Mouse (Mus musculus) mesoderm, embryonic 11.5 days (tissue): Measurements from ENCODE around the gene AW549877.
A peak's percentile ranks its signal among the peaks of the same experiment; 100 is the strongest.

Source experiments
- DNase-seq: peaks from one replicate; pipeline ENCODE4 v3.0.0-alpha.2; 2012; ENCODE audit warnings: low read depth, low spot score

AW549877 gene

DNA sequence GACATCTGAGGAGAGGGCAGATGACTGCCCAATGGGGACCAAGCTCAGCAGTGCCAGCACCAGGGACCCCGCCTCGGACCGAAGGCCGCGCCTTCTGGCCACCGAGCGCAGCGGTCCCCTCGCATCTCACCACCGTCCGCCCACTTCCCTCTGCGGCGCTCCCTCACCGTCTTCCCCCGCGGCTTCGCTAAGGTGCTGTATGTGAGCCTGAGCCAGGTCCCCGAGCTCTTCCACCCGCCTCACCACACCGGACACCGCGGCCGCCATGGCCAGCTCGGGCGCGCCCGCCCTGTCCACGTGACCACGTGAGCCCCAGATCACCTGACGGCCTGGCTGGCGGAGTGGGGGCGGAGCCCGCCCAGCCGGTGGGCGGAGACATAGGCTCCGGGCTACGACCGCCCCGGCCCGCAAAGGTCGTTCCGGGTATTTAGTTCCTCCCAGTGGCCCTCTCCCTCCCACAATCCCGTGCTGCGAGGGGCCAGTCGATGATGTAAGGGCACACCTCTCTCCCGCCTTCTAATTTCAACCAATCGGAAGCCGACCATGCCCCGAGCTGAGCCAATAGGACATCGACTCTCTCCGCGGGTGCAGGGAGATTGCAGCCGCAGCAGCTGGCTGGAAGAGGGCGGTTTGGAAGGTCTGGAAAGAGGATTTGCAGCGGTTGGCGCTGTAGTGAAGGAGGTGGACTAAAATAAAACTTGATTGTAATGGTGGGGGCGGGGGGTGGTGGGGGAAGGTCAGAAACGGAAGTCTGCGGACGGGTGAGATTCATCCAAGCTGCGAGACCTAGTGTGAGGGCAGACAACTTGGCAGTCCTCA lies at the start of gene AW549877:
AW549877 (minus strand) TSS at position 297 of the 819 bp plus-strand sequence.
- peak; percentile 99 for DNase-seq

DNA sequence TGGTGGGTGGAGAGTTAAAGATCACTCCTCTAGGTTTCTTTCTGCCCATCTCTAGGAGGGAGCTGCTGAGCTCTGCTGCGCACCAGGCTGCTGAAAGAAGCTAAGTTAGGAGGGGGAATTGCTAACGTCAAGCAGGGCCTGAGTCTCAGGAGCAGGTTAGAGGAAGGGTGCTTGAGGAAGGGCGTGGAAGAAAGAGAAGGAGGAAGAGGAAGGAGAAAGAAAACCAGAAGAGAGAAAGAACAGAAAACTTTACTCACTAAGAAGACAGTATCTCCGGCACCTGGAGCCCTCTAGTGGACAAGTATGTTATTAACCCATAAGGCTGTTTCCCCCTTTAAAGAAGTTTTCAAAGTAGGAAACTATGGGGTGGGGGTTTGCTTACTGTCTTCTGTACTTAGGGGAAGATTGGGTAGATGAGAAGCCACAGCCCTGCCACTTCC lies 47.5 kb upstream of the AW549877 start:
- DNase-seq, result peak; percentile 41

DNA sequence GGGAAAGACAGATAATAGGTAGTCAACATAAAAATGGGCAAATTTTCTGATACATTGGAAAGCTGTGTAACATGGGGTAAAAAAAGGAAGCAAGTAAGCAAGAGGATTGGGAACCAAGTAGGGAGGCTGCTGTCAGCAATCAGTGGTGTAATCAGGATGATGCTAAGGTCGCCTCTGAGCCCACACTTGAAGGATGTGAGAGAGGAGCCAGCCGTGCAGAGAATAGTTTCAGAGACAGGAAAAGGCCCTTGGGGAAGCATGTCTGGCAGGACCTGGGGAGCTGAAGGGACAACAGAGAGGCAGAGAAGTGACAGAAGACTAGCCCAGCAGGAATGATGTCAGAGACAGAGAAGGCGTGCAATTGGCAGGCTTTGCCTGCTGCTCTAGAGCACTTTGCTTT lies 46.9 kb upstream of the AW549877 start:
- no peak for DNase-seq

DNA sequence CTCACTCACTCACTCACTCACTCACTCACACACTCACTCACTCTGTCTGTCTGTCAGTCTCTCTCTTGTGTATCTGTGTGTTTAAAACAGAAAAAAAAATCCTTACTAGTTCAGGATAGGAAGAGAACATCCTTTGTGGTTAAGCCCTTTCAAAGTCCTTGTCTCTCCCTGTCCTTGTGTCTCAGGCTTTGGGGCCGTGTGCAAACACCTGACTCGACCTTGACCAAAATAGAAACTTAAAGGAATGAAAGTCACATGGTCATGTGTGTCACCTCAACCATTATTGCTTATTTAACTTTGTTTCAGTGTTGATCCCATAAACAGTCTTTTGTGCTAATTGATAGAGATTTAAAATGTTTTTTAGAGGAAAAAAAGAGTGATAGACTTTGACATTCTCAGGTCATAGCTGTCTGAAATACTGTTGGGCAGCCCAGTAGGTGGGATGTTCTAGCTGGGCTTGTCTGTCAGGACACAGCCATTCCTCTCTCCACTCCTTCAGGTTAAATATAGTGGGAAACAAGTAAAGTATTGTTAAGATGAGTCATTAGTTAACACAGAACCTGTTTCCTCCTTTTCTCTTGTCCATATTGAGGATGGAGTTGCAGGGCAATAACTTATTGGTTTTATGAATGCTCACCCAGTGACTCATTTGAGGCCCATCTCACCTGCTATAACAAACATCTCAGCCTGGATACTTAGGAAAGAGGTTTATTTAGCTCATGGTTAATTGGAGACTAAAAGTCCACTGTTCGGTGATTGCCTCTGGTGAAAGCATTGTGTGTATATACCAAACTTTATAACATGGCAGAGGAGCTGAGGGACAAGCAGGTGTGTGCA lies 37.8 kb upstream of the AW549877 start:
- no peak for DNase-seq

DNA sequence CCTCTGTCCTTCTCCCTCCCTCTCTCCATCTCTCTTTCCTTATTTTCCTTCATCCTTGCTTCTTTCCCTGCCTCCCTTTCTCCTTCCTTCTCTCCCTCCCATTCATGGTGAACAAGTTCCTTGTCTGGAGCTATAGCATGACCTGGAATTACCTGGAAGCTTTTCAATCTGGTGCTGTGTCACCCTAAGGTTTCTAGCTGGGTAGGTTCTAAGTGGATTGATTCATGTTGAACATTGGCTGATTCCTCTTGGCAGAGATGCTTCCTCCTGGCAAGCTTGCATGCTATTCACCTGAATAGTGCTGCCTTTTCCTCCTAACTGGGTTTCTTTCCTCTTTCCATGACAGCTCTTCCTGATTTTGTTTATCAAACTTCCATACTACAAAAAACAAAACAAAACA lies 33.4 kb upstream of the AW549877 start:
- no peak for DNase-seq

DNA sequence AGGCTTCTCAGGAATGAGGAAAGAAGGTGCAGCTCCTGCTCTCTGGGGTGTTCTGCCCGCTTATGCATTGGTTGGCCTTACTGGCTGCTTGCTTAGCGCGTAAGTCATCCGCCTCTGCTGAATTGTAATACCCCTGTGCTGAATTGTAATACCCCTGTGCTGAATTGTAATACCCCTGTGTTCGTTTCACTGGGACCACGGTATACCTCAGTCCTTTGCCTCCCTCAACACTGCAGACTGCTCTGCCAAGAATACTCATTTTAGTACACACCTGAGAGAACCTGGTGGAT lies 32.8 kb upstream of the AW549877 start:
- no peak for DNase-seq

DNA sequence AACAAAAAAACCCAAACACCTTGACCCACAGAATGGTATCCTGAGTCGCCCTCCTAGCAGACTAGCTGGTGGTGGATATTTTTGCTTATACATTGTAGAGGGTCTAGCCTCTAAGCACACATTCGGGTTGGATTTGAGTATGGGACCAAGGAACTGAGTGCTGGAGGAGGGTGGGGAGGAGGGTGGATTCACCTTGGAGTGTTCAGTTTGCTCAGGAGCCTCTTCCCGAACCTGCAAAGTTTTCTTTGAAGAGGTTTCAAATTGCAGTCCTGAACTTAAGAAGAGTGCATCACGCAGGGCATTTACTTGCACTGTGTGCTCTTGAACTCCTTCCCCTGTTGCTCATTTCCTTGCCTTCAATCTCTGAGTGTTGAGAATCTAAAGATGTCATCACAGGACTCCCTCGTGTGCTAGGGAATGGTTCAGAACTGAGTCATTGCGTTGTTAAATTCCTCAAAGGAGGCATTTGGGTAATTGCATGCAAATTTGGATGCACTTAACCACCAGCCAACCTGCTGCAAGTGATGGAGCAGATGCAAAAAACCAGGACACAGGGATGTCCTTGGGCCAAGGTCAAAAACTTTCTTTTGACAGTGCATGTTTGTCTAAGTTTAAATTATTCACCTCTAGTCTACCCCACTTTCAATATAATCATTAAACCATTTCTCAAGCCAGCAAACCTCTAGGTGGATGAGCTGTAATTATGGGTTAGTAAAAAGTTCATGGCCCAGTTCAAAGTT lies 32.3 kb upstream of the AW549877 start:
- peak; percentile 2 for DNase-seq

DNA sequence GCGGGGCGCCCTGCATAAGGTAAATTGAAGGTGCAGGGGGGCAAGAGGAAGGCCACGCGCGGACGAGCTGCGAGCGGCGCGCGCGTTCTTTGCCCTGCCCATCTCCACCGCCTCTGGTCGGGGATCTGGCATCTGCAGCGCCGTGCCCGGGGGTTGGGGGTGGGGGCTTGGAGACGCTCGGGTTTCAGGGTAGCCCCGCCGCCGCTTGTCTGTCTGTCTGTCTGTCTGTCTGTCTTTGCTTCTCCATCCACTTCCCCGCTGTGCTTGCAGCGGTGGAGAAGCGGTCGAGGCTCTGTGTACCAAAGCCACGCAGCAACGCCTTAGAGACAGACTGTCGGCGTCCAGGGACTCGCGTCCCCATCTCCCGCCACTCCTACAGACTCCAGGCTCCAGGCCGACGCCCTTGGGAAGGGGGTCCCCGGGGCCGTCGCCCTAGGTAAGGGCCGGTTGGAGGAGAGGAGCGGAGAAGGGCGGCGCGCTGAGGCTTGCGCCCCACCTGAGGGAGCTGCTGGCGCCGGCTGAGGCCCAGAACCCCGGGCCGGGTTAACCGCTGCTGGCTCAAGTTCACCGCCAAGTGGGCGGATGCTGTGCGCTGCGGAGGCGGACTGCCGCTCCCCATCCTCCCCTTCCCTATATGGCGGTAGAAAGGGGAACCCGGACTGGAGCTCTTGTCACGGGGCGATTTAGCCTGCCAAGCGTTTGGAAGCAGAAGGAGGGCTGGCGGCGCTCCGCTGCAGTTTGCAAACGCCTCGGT lies 31.5 kb upstream of the AW549877 start:
- DNase-seq, result peak; percentile 83

DNA sequence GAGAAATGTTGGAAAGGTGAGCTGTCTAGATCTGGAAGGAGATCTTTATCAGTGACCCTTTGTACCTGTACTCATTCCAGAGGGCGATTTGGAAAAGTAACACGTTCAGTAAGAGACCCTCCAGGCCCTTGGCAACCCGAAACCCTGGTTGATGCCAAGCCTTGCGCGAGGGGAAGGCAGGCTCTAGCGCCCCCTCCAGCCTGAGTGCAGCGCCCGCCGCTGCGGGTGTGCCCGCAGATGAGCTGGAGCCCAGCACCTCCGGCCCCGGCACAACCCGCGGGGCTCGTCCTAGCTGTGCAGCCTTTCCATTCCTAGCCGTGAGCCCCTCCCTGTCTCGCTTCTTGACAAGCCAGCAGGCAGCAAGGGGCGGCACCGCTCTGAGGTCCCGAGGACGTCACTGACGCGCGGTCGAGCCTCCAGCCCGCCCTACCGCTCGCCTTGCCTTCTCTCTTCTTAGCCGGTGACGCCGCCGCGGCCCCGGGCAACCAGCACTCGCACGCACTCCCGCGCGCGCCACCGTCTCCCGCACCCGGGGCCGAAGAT lies 30.8 kb upstream of the AW549877 start, which contains the start of gene Oxct1:
Oxct1 (plus strand) TSS at position 153 of the 543 bp plus-strand sequence.
- peak; percentile 90 for DNase-seq

DNA sequence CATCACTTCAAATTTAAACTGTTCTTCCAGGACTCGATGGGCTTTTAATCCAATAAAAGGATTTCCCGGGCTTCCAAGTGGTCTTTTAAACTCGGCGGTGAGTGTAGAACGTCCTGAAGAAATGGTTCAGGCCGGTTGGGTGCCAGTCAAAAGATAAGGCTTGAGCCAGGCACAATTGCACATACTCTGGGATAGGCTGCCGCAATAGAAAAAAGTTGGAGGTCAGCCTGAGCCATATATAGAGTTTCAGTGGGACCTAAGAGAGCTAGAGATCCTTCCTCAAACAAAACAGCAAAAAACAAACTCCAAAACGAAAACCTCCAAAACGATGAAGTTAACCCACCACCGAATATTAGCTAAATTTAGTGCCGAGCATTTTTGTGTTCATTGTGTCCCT lies 30.0 kb upstream of the AW549877 start:
- no peak for DNase-seq

DNA sequence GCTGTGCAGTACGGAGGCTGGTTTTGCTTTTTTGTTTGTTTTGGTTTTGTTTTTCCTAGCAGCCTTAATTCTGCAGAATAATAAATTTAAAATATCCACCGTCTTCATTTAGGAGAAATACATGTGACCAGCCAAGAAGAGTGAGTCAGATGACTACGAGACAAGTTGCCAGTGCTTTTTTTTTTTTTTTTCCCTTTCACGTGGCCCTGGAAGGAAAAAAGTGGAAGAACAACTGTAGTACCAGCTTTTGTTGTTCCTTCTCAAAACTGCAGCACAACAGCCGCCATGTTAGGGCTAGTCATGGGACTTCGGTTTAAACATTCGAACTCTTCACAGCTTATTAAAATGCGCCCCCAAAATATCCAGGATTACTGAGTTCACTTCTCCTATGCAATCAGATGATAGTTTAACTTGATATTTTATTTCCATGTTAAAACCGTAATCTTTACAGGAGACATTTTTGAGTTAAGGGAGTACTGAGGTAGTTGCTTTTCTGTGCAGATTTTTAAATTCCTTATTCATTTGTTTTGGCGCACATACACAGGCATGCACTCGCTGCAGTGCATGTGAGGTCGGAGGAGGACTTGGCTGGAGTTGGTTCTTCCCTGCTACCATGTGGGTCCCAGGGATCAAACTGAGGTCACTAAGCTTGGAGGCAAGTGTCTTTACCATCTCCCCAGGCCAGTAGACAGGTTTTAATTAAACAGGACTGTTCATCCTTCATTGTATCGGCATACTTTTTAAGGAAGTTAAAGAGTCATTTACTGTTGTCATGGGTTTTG lies 29.4 kb upstream of the AW549877 start:
- no peak for DNase-seq

DNA sequence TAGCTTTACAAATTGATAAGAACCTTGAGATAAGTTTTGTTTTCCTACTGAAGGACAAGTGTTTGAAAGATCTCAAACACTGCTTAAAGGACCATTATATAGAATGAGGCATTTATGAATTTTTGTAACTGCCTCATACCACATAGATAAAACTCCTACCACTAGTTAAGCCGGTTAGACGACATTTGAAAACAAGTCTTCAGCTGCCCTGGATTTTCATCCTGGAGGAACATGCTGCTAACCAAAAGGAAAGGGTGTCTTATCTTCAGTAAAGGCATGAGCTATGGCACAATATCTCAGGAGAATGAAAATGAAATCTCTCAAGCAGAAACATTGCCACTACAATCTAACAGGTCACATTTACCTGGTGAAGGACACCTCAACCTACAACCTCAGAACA lies 28.2 kb upstream of the AW549877 start:
- DNase-seq, result no peak

DNA sequence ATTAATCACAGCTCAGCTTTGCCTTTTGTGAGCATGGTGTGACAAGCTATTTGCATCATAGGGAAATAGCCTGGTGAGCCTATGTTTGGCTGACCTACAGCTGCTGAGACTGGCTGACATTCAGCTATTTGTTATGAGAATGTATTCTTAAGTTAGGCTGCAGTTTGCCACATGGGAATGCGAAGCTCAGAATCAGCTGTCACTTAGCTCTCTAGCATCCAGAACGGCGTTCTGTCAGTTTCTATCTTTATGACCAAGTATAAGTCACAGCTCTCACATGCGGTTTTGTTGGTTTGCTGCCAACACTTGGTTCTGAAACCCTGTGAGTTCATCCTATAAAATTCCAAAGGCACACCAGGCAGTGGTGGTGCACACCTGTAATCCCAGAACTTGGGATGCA lies 25.2 kb upstream of the AW549877 start:
- DNase-seq, result no peak

DNA sequence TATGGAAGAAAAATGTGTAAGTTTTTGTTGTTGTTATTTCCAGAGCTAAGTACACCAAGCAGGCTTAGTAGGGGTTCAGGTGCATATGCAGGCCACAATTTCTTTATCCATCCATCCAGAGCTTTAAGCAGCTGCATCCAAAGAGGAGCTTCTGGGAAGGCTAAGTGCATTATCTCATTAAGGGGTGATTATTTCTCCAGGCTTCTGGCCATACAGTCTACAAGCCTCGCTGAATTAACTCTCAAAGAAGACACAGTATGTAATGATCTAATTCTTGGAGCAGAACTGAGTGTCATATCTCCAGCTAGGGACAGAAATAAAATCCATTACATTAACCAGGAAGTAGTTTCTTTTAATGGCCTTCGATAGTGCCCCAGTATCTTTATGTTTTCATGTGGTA lies 18.3 kb upstream of the AW549877 start:
- DNase-seq, result no peak

DNA sequence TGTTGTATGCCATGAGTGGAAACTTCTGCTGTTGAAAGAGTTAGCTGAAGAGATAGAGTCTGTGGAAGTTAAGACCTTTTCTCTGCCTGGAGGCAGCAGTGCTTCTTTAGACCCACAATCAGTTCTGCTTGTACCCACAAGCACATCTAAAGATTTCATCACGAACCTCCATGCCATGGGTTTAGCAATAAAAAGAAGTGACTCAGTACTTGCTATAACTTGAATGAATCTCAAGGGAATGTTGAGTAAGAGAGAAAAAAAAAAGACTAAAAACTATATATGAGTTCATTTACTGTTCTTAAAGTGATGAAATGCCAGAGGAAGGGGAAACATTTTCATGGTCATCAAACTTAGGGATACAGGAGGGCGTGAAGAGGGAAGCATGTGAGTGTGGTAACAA lies 5.0 kb upstream of the AW549877 start:
- no peak for DNase-seq

DNA sequence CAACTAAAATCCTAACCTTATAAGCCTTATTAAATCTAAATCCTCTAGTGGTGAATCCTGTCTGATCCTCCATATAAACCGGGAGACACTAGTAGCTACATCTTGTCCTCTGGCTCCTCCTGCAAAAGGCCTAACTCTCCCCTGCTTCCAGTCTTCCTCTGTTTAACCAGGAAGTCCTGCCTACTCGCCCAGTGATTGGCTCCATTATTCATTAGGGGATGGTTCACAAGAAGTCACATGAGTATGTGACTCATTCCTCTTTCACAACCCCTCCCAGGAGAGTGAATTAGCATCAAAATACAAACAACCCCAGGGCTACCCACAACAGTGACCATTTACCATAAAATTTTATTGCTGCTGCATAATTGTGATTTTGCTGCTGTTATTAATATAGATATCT lies 3.6 kb upstream of the AW549877 start:
- no peak for DNase-seq

DNA sequence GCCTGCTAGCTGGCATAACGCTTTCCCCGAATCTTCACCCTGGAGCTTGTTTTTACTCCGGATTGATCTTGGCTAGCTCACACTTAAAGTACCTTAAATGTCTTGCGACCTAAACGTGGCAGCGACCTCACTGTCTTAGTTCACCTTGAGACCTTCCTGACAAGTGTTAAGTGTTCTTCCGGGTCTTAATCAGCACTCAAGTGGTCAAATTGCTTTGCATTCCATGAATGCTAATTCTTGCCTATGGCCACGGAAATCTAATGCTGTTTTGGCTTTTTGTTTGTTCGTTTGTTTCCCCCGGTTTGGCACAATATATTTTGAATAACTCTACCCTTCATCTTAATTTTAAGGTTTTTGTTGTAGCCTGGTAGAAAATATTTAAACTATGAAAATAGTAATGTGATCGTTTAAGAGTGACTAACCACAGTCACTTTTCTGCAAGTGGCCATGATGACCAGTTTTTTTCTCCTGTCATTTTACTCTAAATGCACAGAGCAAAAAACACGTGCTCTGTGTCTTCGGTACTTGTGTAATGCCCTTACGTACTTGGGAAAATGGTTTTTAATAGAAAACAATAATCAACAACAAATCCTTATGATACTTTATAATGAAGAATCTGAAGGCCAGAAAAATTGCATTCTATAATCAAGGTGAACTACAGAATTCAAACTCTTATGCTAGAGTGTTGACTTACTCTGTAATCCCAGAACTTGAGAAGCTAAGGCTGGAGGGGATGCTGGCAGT lies 895 bp upstream of the AW549877 start:
- no peak for DNase-seq

DNA sequence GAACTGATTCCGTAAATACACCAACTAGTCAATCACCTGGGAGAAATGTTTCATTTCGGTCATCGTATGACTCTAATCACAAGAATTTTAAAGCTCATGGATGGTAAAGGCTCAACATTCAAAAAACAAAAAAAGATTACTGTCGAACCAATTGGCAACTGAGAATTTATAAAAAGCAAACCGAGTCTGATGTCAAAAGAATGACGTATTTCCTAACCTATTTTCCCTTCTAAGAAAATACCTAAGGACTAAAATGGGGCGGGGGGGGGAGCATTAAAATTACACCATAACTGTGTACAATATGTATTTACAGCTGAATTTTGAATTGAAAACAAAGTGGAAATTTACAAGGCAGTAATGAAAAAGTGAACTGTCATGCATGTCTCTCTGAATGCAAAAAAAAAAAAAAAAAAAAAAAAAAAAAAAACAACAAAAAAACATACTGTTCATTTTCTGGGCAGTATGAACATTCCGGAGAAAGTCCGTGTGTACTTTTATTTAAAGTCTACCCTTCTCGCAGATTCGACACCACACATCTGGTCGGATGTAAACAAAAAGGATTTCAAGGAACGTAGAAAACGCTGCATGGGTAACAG lies 594 bp downstream of the AW549877 start:
- DNase-seq, result no peak

DNA sequence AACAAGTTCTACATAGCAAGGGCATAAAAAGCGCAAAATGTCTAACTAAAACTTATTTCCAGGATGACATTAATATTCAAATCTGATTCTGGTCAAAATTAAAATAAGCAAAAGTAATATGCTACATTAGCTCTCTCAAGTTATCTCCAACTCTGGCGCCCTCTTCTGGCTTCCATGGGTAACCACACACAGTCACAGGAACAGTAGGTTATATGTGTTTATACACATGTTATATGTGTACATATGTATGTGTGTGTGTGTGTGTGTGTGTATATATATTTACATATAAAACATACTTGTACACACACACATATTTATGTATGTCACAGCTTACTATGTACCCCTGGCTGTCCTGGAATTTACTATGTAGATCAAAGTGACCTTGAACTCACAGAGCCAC lies 7.6 kb downstream of the AW549877 start:
- DNase-seq, result peak; percentile 42
